Mouse (Mus musculus) spleen, adult 2 months (tissue): ENCODE results near the gene Auts2.

Experiments
- CTCF ChIP-seq: fragments of 200-500 bp; IDR thresholded peaks from 2 replicates; pipeline ENCODE4 v1.5.1; 2011; ENCODE audit warnings: mild to moderate bottlenecking, inconsistent platforms; ENCODE audit not compliant: insufficient read depth, insufficient read length, insufficient replicate concordance; ENCODE audit errors: extremely low read depth
- POLR2A ChIP-seq: fragments of 200-500 bp; IDR thresholded peaks from 2 replicates; pipeline ENCODE4 v1.6.1; 2011; ENCODE audit warnings: low read depth, low read length, inconsistent platforms

- TF ChIP-seq POLR2A (no peak), CTCF (no peak)
These were observed 1.2 kb upstream of the Auts2 start for GRCm38 (mm10) chr5:132544176-132544995.
